Mouse (Mus musculus): ENCODE measurements around the gene Thtpa.

The Thtpa gene

GRCm38 (mm10) chr14:55094704-55095231, at the start of gene Thtpa:
Thtpa (plus strand) TSS chr14:55094784.
- in situ Hi-C loops (cut with MboI, MseI): no loop called here

GRCm38 (mm10) chr14:55047971-55048531, 46.5 kb upstream of the Thtpa start:
- in situ Hi-C loops (cut with MboI, MseI): no loop called here

GRCm38 (mm10) chr14:55052496-55052895, 42.1 kb upstream of the Thtpa start:
- in situ Hi-C loops (cut with MboI, MseI): no loop called here

- in situ Hi-C loops (cut with MboI, MseI): no loop called here
Observed at GRCm38 (mm10) chr14:55053050-55053449, 41.5 kb upstream of the Thtpa start.

GRCm38 (mm10) chr14:55053708-55054190, 40.8 kb upstream of the Thtpa start:
- in situ Hi-C loops (cut with MboI, MseI): no loop called here

GRCm38 (mm10) chr14:55054191-55054749, 40.3 kb upstream of the Thtpa start:
- in situ Hi-C loops (cut with MboI, MseI): no loop called here

GRCm38 (mm10) chr14:55055167-55055834, 39.3 kb upstream of the Thtpa start:
- in situ Hi-C loops (cut with MboI, MseI): no loop called here

GRCm38 (mm10) chr14:55059009-55059408, 35.6 kb upstream of the Thtpa start:
- in situ Hi-C loops (cut with MboI, MseI): no loop called here

- in situ Hi-C loops (cut with MboI, MseI): no loop called here
Observed at GRCm38 (mm10) chr14:55059931-55060330, 34.7 kb upstream of the Thtpa start.

- in situ Hi-C loops (cut with MboI, MseI): no loop called here
Observed at GRCm38 (mm10) chr14:55061845-55062244, 32.7 kb upstream of the Thtpa start.

GRCm38 (mm10) chr14:55062626-55063025, 32.0 kb upstream of the Thtpa start:
- in situ Hi-C loops (cut with MboI, MseI): no loop called here

GRCm38 (mm10) chr14:55063117-55063516, 31.5 kb upstream of the Thtpa start:
- in situ Hi-C loops (cut with MboI, MseI): no loop called here

GRCm38 (mm10) chr14:55063581-55064381, 30.8 kb upstream of the Thtpa start:
- in situ Hi-C loops (cut with MboI, MseI): no loop called here

- in situ Hi-C loops (cut with MboI, MseI): no loop called here
Observed at GRCm38 (mm10) chr14:55064481-55065370, 29.9 kb upstream of the Thtpa start.

GRCm38 (mm10) chr14:55065391-55065790, 29.2 kb upstream of the Thtpa start:
- in situ Hi-C loops (cut with MboI, MseI): no loop called here

GRCm38 (mm10) chr14:55066042-55066441, 28.5 kb upstream of the Thtpa start:
- in situ Hi-C loops (cut with MboI, MseI): no loop called here

- in situ Hi-C loops (cut with MboI, MseI): no loop called here
Observed at GRCm38 (mm10) chr14:55071756-55072155, 22.8 kb upstream of the Thtpa start.

- in situ Hi-C loops (cut with MboI, MseI): no loop called here
Observed at GRCm38 (mm10) chr14:55074416-55074815, 20.2 kb upstream of the Thtpa start.

- in situ Hi-C loops (cut with MboI, MseI): loop anchor here (5.0 kb wide), 1 partner anchor 49 kb away; no protein-coding TSS in a partner anchor
Observed at GRCm38 (mm10) chr14:55076224-55076623, 18.4 kb upstream of the Thtpa start.

- in situ Hi-C loops (cut with MboI, MseI): loop anchor here (5.0 kb wide), 1 partner anchor 50 kb away; no protein-coding TSS in a partner anchor
Observed at GRCm38 (mm10) chr14:55076956-55077355, 17.6 kb upstream of the Thtpa start.

Data from T-helper 1 cell (primary cell).